Mouse (Mus musculus) fat pad, adult 2 months (tissue): ENCODE data around the gene Hmg20b.

ENCODE experiments used
- DNase-seq: peaks from one replicate; pipeline ENCODE4 v3.0.0-alpha.2; 2011; ENCODE audit warnings: low read depth, low spot score; ENCODE audit errors: extremely low read depth

Gene Hmg20b

GRCm38 (mm10) chr10:81306173-81306668, 44.1 kb downstream of the Hmg20b start:
- no peak for DNase-seq

- no peak for DNase-seq
Observed at GRCm38 (mm10) chr10:81305663-81306062, 44.6 kb downstream of the Hmg20b start.

GRCm38 (mm10) chr10:81304597-81305238, 45.6 kb downstream of the Hmg20b start:
- DNase-seq = no peak

- DNase-seq = no peak
Observed at GRCm38 (mm10) chr10:81303761-81304160, 46.5 kb downstream of the Hmg20b start.

- DNase-seq = no peak
Observed at GRCm38 (mm10) chr10:81303258-81303657, 47.0 kb downstream of the Hmg20b start.

GRCm38 (mm10) chr10:81302781-81303218, 47.5 kb downstream of the Hmg20b start:
- no peak for DNase-seq

- DNase-seq = no peak
Observed at GRCm38 (mm10) chr10:81302288-81302687, 48.0 kb downstream of the Hmg20b start.

- no peak for DNase-seq
Observed at GRCm38 (mm10) chr10:81301321-81301720, 49.0 kb downstream of the Hmg20b start.

GRCm38 (mm10) chr10:81300352-81300907, 49.9 kb downstream of the Hmg20b start:
- no peak for DNase-seq

GRCm38 (mm10) chr10:81299585-81300351, 50.5 kb downstream of the Hmg20b start:
- DNase-seq = no peak

GRCm38 (mm10) chr10:81298369-81299100, 51.7 kb downstream of the Hmg20b start:
- DNase-seq = no peak

GRCm38 (mm10) chr10:81297845-81298244, 52.4 kb downstream of the Hmg20b start:
- no peak for DNase-seq

GRCm38 (mm10) chr10:81297246-81297645, 53.0 kb downstream of the Hmg20b start:
- DNase-seq = no peak
